Mouse (Mus musculus) CD4-positive helper T cell, adult 2 months (primary cell): ENCODE data around the gene Igsf23.
"Not testable (repeated sequence)": the region's sequence is repeated elsewhere in the genome, so short reads cannot be mapped to it uniquely, and the experiment has no call there.

Experiments used
- DNase-seq: peaks from one replicate; pipeline ENCODE4 v3.0.0-alpha.2; 2012; ENCODE audit warnings: low read depth, missing footprints, low spot score

Igsf23 gene

DNA sequence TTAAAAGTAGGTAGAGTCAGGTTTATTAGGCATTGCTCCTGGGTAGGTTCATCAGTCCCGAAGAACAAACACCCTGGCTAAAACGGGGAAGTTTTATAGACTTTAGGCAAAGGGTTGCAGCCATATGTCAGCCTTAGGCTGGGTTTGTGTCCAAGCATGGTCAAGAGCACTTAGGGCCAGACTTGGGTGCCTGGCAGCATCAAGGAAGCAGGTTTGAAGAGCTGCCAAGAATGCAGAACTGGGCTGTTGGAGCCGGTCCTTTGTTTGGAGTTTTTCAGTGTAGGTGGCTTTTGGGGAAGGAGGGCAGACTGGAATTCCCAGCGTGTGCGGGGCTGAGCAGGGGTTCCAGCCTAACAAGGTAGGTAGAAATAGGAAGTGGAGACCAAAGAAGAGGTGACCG lies 14.6 kb downstream of the Igsf23 start:
- DNase-seq: no peak

DNA sequence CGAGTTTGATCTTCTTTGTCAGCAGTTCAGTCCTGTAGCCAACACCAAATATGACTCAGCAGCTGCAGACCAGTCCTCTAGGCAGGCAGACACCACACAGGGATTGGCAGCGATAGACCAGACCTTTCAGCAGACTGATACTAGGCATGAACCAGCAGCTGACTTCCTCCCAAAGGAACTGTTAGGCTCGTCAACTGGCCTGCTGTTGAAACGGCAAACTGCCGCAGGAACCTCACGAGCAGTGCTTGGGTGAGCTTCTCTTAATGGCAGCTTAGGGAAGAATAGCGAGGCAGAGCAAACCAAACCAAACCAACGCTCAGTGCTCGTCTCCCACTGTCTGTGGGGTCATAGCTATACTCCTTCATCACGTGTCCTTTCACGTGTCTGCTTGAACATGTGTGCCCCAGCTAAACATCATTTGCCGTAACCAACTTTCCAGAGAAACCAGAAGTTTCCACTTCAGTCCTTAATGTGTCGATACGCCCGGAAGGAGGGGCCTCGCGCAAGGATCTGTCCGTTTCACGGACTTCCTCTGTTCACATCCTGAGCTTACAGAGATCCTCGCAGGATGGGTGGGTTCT lies 15.3 kb downstream of the Igsf23 start:
- DNase-seq: peak; percentile 81

DNA sequence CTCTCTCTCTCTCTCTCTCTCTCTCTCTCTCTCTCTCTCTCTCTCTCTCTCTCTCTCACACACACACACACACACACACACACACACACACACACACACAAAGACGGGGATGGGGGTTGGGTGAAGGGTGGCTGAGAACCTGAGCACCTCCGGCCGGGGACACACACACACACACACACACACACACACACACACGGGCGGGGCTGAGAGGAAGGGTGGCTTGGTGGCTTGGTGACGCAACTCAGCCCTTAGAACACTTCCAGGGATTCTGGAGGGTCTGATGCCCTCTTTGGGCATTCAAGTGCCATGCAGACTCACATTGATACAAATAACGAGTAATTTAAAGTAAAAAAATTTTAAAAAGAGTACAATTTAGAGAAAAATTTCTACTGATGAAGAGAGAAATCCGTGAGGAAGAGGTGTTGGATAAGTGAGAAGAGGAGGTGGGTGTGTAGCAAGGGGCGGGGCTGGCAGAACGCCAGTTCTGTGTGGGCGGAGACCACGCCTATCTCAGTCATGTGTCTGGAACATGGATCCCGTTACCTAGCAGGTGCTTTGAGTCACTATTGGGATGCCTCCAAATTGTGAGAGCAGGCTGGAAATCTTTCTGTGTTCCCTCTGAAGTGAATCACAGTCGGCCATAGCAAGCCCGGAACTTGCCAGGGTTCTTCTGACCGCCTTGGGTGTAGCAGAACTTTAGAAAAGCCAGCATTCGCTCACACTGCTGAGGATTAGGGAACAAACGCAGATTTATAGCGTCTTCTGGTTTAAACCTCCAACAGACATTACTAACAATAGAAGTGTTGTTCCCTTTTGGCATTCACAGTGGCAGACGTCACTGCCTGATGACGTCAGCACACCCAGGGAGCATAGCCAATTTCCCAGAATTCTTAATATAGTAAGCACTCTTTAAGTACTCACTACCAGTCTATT lies 17.4 kb downstream of the Igsf23 start:
- DNase-seq: peak; percentile 91

DNA sequence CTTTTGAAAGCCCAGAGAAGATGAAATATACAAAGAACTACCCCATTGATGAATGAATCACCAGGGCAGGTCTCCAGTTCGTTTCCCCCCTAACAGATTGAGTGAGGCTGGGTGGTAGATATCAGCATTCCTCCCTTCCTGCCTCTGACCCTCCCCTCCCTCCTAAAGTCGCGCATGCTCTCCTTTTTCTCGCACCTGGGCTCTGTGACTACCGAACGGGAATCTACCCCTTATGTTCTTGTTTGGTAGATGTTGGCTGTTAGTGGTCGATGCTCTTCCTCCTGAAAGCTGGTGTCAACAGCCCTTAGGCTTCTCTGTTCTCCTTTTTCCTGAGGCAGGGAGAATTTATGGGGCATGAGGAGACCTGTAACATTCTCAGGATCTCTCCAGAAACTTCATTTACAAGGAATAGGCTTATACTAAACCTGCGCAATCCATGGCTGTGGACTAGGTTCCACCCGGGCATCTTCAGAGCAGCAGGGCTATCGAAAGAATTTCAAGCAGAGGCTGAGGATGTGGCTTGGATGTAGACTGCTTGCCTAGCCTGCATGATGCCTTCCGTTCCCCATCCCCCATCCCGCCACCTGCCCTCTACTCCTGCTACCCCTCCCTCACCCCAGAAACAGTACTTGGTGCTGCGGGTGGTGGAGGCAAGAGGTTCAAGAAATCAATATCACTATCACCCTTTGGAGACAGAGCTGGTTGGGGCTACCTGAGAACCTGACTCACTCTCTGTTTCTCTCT lies 18.3 kb downstream of the Igsf23 start:
- peak; percentile 89 for DNase-seq

DNA sequence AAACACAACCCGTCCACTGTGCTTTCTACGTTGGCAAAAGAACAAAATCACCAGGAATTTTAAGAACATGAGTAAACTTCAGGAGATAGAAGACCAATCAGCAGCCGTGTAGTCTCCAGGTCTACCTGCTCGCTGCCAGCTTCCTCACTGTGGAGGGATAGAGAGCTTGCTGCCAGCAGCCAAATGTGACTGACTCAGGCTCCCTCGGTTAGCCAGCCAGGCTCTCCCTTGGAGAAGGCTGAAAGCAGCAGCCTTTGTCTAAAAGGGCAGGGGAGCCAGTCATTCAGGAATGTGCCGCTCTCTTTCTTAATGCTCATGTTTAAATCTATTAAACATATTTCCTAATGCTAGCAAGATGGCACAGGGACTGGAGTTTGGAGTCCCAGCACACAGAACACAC lies 20.1 kb downstream of the Igsf23 start:
- not testable (repeated sequence) for DNase-seq

DNA sequence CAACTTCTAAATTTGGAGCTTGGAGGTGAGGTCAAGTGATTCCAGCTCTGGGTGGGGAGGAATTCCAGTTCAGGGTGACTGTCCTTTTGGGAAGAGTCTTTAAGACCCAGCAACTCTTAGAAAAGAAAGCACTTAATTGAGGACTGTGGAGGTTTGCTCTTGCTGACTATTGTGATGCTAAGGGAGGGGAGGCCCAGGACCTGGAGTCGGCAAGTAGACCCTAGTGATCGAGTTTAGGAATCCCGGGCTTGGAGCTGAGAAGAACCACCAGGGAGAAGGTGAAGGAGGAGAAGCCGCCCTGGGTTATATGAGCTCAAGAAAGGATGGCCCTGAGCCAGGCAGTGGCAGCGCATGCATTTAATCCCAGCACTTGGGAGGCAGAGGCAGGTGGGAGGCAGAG lies 22.1 kb downstream of the Igsf23 start:
- DNase-seq: no peak

DNA sequence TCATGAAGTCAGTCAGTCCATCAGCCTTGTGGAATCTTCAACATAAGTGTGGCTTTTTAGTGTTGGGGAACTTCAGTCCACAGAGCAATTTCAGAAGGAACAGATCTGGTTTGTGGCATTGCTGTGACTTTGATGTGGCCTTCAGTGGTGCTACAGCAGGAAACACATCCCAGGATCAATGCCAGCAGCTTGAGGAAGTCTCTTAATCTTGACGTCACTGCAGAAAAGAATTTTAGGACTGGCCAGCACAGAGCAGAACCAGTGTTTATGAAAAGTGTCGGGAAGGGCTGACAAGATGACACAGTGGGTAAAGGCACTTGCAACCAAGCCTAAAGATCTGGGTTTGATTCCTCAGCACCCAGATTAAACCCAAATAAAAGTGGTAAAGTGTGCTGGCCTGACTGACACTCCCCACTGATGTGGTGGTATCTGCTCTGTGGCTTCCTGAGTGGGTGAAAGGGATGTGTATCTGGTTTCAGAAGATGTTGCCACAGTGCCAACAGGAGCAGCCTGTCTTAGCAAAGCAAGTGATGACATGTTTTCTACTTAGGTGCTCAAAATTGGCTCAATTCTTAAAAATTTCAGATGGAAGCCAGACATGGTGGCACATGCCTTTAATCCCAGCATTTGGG lies 23.6 kb downstream of the Igsf23 start:
- DNase-seq: peak; percentile 78

DNA sequence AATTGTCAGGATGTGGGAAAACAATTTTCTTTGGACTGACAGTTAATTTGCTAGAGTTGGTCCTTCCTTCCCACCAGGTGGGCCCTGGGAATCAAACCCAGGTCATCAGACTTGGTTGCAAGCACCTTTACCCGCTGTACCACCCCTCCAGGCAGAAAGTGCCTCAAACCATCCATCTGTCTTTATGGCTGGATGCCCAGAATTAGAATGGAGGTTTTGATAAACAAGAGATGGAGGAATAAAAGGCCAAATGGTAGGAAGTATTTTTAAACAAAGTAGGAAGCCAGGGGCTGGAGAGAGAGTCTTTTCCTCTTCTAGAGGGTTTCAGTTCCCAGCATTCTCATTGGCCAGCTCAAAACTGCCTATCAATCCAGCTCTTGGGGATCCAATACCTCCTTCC lies 25.2 kb downstream of the Igsf23 start:
- DNase-seq: no peak

DNA sequence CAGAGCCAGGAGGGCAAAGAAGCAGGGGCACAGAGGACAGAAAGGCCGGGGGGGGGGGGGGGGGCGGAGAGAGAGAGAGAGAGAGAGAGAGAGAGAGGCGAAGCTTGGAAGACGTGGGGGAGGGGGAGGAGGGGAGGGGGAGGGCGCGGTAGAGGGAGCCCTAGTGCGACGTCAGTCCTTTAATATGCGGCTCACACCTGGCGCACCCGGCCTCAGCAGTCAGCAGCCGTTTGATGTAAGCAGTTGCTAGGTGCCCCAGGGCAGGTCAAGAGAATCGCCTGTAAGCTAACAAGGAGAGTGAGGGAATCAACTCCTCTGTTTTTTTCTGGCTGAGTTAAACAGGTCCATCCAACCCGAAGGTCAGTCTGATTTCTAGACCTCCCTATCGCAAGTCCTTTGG lies 26.8 kb downstream of the Igsf23 start:
- DNase-seq: peak; percentile 65

DNA sequence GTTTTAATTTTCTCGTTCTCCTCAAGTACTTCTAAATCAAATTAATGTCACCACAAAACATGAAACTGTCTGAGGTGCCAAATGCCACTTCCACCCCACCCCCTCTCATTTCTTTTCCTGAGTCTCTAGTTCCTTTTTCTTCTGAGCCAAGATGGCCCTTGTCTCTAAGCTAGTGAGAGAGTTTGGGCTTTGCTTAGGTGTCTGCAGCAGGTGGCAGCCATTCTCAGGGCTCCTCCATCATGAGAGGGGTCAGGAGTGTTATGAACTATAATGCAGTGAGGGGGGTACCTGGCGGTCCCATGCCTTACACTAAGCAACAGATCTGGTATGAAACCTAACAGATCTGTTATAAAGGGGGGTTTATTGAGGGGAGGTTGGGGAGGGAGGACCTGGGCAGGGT lies 27.2 kb downstream of the Igsf23 start:
- peak; percentile 43 for DNase-seq

DNA sequence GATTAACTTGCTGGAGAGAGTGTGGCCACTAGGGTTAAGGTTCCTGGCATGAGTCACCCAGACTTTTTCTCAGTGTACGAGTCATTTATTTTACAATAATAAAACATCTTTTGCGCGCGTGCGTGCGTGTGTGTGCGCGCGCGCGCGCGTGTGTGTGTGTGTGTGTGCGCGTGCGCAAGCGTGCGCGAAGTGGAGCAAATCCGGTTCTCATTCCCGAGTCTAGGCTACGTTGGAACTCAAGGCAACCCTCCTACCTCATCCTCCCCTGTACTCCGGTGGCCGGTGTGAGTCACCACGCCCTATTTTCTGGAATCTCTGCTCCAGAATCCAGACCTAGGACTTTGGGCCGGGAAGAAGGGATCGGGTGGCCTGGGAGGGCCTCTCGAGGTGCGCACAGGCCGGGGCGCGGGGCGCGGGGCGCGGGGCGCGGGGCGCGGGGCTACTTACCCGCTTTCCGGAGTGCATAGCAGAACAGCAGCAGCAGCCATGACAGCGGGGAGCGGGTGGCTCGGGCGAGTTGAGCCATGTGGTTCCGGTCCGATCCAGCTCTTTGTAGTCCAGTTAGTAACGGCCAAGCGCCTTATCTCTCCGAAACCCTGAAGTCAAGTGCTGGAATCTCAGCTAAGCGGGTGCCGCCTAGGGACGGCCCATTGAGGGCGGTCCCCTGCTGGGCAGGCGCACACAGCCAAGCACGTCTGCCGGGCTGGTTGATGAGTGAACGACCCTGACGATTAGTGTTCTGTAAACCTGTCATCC lies 29.9 kb downstream of the Igsf23 start, which contains the start of gene Pvr:
Gene Pvr (minus strand): TSS at position 655 of the 756 bp plus-strand sequence.
- peak; percentile 81 for DNase-seq

DNA sequence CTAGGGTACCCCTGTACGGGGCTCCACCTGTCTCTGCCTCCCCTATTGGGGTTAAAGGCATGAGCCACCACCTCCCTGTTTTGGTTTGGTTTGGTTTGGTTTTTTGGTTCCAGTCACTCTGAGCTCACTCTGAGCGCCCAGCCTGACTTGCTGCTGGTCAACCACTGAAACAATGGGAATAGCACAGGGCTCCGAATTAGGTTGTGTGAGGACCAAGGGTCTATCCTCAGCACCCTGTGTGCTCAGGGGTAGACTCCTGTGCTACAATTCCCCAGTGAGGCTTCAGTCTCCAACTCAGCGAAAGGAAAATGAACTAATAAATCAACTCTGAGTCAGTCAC lies 30.4 kb downstream of the Igsf23 start:
- no peak for DNase-seq

DNA sequence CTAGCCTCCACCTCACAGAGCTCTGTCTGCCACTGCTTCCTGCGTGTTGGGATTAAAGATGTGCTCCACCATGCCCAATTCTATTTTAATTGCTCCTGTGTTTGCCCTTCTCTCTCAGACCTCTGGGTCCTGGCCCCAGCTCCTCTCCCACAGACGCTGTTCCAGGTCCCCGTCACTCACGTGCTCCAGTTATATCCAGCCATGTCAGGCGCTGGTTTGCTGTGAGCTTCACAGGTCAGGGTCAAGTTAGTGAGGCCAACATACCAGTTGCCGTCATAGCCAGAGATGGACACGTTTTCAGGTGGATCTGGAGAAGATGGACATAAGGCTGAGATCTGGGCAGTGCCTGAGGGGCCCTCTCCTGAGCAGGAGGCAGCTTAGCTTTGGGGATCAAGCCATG lies 36.0 kb downstream of the Igsf23 start:
- DNase-seq: no peak

DNA sequence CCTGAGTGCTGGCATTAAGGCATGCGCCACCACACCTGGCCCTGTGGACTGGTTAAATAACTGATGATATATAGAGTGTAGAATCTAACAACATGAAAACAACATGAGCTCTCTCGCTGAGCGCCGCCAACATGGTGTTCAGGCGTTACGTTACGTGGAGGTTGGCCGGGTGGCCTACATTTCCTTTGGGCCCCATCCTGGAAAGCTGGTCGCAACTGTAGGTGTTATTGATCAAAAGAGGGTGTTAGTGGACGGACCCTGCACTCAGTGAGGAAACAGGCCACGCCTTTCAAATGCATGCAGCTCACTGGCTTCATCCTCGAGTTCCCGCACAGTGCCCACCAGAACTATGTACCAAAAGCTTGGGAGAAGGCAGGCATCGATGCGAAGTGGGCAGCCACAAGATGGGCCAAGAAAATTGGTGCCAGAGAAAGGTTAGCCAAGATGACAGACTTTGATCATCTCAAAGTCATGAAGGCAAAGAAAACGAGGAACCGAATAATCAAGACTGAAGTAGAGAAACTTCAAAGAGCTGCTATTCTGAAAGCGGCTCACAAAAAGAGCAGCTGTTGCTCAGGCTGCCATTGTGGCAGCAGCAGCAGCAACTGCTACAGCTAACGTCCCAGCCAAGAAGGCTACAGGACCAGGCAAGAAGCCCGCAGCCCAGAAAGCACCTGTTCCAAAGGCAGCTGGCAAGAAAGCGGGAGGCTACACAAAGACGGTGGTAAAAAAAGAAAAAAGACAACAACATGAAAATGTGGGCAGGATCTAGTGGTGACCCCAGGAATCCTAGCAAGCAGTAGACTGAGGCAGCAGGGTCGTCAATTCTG lies 38.6 kb downstream of the Igsf23 start:
- DNase-seq: no peak

DNA sequence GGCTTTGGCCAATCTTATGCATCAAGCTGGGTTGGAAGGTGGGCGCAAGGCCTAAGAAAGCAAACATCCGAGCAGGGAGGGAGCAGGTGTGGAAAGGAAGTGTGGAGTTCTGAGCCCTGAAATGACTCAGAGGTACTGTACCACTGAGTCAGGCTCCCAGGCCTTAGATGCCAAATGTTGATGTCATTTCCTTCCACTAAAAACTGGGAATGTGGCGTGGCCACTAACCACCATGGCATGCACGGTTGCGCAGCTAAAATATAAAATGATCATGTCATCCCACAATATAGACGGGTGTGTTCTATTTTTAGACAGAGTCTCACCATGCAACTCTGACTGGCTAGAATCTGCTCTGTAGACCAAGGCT lies 39.3 kb downstream of the Igsf23 start:
- no peak for DNase-seq

DNA sequence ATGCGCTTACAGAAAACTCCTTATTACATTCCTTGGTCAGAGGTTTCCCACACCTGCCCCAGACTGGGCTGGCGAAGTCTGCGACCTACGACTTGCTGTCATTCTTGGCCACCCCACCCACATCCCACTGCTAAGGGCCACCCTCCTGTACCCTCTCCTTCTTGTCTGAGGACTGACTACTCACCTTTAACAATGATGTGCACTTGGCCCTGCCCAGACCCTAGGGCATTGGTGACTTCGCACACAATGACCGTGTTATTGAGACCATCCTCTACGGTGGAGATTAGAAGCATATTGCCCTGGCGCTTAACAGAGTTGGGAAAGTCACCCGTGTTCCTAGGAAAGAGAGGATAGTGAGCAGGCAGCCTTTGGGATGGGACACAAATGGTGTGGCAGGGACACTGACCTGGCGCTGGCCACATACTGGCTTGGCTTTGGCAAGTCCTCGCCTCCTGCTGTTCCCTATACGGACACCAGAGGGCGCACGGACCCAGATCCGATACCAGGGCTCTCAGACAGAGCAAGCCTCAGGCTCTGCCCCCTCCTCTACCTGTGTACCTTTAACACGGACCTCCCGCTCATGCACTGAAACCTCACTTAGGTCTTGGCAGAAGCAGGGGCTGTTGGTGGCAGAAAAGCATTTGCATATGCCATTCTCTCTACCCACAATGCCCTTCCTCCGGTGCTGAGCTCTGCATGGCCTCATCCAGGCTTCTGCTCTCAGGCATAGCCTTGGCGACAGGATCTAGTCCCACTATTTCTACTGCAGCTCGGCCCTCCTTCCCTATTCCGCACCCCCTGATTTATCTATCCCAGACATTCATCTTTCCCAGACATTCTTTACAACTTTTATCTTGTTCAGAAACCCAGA lies 39.9 kb downstream of the Igsf23 start:
- DNase-seq: peak; percentile 77

DNA sequence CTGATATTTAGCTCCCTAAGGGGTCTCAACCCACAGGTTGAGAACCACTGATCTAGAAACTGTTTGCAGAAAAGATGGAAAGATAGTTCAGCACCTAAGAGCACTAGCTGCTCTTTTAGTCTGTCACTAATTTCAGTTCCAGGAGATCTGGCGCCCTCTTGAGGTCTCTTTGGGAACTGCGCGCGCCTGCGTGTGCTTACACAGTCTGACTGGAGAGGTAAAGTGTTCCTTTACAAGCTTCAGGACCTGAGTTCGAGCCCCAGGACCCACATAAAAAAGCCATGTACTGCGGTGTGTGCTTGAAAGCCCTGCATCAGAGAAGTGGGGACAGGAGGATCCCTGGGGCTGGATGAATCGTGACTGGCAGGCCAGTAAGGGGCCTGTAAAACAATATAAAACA lies 60.7 kb downstream of the Igsf23 start:
- DNase-seq: peak; percentile 61

DNA sequence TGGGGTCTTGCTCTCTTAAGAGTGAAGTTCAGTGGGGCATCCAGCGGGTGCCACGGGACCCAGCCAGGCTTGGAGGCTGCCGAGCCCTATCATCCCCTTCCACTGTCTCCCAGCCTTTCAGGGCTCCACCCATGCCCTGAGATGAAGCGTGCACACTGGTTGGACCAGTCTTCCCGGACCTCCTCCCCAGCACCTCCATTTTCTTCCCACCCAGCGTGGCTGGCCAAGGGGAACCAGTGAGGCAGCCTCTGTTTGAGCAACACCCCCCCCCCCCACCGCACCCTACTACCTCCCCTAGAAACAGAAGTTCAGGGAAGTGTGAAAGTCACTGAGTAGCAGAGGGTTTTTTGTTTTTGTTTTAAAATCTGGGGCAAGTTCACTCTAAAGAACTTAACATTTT lies 62.7 kb downstream of the Igsf23 start, which contains the start of gene Ceacam19:
Gene Ceacam19 (minus strand): TSS at position 117 of the 400 bp plus-strand sequence.
- no peak for DNase-seq
